Mouse (Mus musculus): ENCODE data around the gene Fbxl7. TPM values are rescaled to one million over a fixed set of nuclear protein-coding genes. Genes with fewer than 3 reads are reported as not detected.
A peak's percentile ranks its signal among the peaks of the same experiment; 100 is the strongest.

The Fbxl7 gene
- polyA plus RNA-seq, 1 experiment from 2014 or later: 9.1 TPM

GRCm38 (mm10) chr15:26533997-26534700 is 361.2 kb downstream of the Fbxl7 start:
- Histone ChIP-seq H3K4me3 (ENCODE audit: low read length) (no peak overlapping the region), H3K4me1 (ENCODE audit: control insufficient read depth, insufficient read depth, low read depth, low read length) (no peaks in the 10 kb centered on the region), H3K9me3 (ENCODE audit: control insufficient read depth, low read length) (no peaks in the 10 kb centered on the region), H3K27me3 (replicated peaks; ENCODE audit: control insufficient read depth, insufficient read depth, low read length) (no peaks in the 10 kb centered on the region), H3K4me2 (ENCODE audit: low read length) (no peak overlapping the region), H3K9ac (ENCODE audit: low read depth, low read length) (no peak overlapping the region), H3K36me3 (ENCODE audit: control insufficient read depth, insufficient read depth, low read length) (no peaks in the 10 kb centered on the region), H3K27ac (ENCODE audit: low read depth, low read length) (no peak overlapping the region)
- ATAC-seq: peak; percentile 50
- 52% methylated on average over 3 of the region's 3 CpGs for WGBS

DNA sequence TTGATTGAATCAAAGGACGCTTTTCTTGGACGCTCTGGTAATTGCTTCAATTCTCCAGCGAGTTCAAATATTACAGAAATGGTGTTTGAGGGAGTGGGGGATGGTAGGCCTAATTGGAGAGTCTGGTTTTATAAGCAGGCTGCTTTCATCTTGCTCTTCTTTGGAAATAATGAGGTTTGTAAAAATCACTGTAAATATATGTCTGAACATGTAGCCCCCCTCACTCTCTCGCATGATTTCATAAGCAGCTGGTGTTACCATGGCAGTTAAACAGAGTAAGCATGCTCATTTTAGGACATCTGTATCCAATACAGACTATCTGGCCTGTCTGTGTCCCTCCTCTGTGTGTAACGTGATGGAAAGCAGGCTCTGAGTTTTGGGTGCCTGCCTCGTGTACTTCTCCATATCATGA is 376.2 kb downstream of the Fbxl7 start:
- ATAC-seq: no peak

GRCm38 (mm10) chr15:26501024-26501423 is 394.4 kb downstream of the Fbxl7 start:
- Histone ChIP-seq H3K27me3 (replicated peaks; ENCODE audit: control insufficient read depth, insufficient read depth, low read length) (no peaks in the 10 kb centered on the region), H3K9me3 (ENCODE audit: control insufficient read depth, low read length) (no peaks in the 10 kb centered on the region), H3K4me1 (ENCODE audit: control insufficient read depth, insufficient read depth, low read depth, low read length) (no peaks in the 10 kb centered on the region), H3K4me2 (ENCODE audit: low read length) (no peak overlapping the region), H3K4me3 (ENCODE audit: low read length) (no peak overlapping the region), H3K9ac (ENCODE audit: low read depth, low read length) (no peak overlapping the region), H3K36me3 (ENCODE audit: control insufficient read depth, insufficient read depth, low read length) (no peaks in the 10 kb centered on the region), H3K27ac (ENCODE audit: low read depth, low read length) (no peak overlapping the region)
- no peak for ATAC-seq
- WGBS: 86% methylated on average over 4 of the region's 4 CpGs

More for the DNA sequence above, 376.2 kb downstream of the Fbxl7 start:
- 54% methylated on average over 6 of the region's 6 CpGs for WGBS
- Histone ChIP-seq H3K4me2 (ENCODE audit: low read length) (no peak overlapping the region), H3K27ac (ENCODE audit: low read depth, low read length) (no peak overlapping the region), H3K4me3 (ENCODE audit: low read length) (no peak overlapping the region), H3K9ac (ENCODE audit: low read depth, low read length) (no peak overlapping the region), H3K4me1 (ENCODE audit: control insufficient read depth, insufficient read depth, low read depth, low read length) (no peaks in the 10 kb centered on the region), H3K9me3 (ENCODE audit: control insufficient read depth, low read length) (no peaks in the 10 kb centered on the region), H3K36me3 (ENCODE audit: control insufficient read depth, insufficient read depth, low read length) (no peaks in the 10 kb centered on the region), H3K27me3 (replicated peaks; ENCODE audit: control insufficient read depth, insufficient read depth, low read length) (no peaks in the 10 kb centered on the region)
